Mouse (Mus musculus): ENCODE measurements around the gene Gm7995. TPM values are rescaled to one million over a fixed set of nuclear protein-coding genes. Genes with fewer than 3 reads are reported as not detected.
"Not testable (repeated sequence)": the region's sequence is repeated elsewhere in the genome, so short reads cannot be mapped to it uniquely, and the experiment has no call there.

The Gm7995 gene
- polyA plus RNA-seq (2012): not detected in 2 replicates

GRCm38 (mm10) chr14:42309910-42310309, at the start of gene Gm7995:
Gene Gm7995 (plus strand): TSS chr14:42310210.
- TF ChIP-seq GATA1 (IDR thresholded peaks at IDR 0.05; ENCODE audit: low read length): not testable (repeated sequence)

- not testable (repeated sequence) for TF ChIP-seq GATA1 (IDR thresholded peaks at IDR 0.05; ENCODE audit: low read length)
These were observed 12.8 kb upstream of the Gm7995 start, which contains the start of gene Gm9611 for GRCm38 (mm10) chr14:42297258-42297657. Gene Gm9611 (minus strand): TSS chr14:42297358.

Other genes with a start within 250 kb of the Gm7995 start
- gene Gm7951, start 192.8 kb upstream of the Gm7995 start, polyA plus RNA-seq (2012): not detected in 2 replicates
- gene Gm17027, start 147.6 kb upstream of the Gm7995 start, polyA plus RNA-seq (2012): not detected in 2 replicates
- not detected in 2 replicates for gene Gm3573, start 119.4 kb upstream of the Gm7995 start, polyA plus RNA-seq (2012)
- gene Gm17026, start 50.2 kb upstream of the Gm7995 start, polyA plus RNA-seq (2012): not detected in 2 replicates
- not detected in 2 replicates for gene Gm9611, start 12.9 kb upstream of the Gm7995 start, polyA plus RNA-seq (2012)
- gene Gm8005, start 129.5 kb downstream of the Gm7995 start, polyA plus RNA-seq (2012): not detected in 2 replicates
- gene Gm8011, start 153.7 kb downstream of the Gm7995 start, polyA plus RNA-seq (2012): not detected in 2 replicates
- gene Gm8020, start 192.1 kb downstream of the Gm7995 start, polyA plus RNA-seq (2012): not detected in 2 replicates
- not detected in 2 replicates for gene Gm8024, start 214.1 kb downstream of the Gm7995 start, polyA plus RNA-seq (2012)